Mouse (Mus musculus) MEL (cell line): ENCODE results near the gene Gp9. TPM values are rescaled to one million over a fixed set of nuclear protein-coding genes. Genes with fewer than 3 reads are reported as not detected.

Experiments used
- DNase-seq: peaks from one replicate; pipeline ENCODE4 v3.0.0; 2011; ENCODE audit warnings: low read depth, low spot score
- H3K27ac ChIP-seq: 2 replicates; pipeline ENCODE4 v1.5.1; 2012; ENCODE audit warnings: low read depth, mild to moderate bottlenecking, control low read depth, low read length, moderate library complexity; ENCODE audit not compliant: control insufficient read depth
- H3K27me3 ChIP-seq, 2 experiments: fragments of 150-350 bp in 1 of 2; sonication (generic) in 1 of 2; 2 replicates each; pipeline ENCODE4 v1.6.1; 2012; ENCODE audit warnings: low read length in 2 of 2, mild to moderate bottlenecking in 2 of 2, improper control_type of control experiment in 1 of 2, moderate library complexity in 1 of 2; ENCODE audit not compliant: insufficient read depth in 2 of 2, control insufficient read depth in 1 of 2
- H3K36me3 ChIP-seq, 2 experiments: 2 replicates each; pipeline ENCODE4 v1.6.1; 2012 to 2014; ENCODE audit warnings: low read length in 2 of 2, improper control_type of control experiment in 1 of 2, inconsistent platforms in 1 of 2, mild to moderate bottlenecking in 1 of 2; ENCODE audit not compliant: insufficient read depth in 2 of 2, control insufficient read depth in 1 of 2
- H3K4me1 ChIP-seq, 2 experiments: fragments of 150-350 bp in 1 of 2; sonication (generic) in 1 of 2; 2 replicates each; pipeline ENCODE4 v1.6.1; 2012; ENCODE audit warnings: low read length in 2 of 2, improper control_type of control experiment in 1 of 2, mild to moderate bottlenecking in 1 of 2; ENCODE audit not compliant: insufficient read depth in 2 of 2, control insufficient read depth in 1 of 2
- H3K4me3 ChIP-seq, 2 experiments: fragments of 150-350 bp in 1 of 2; sonication (generic) in 1 of 2; 2 replicates each; pipeline ENCODE4 v1.5.1; 2012; ENCODE audit warnings: low read depth in 2 of 2, low read length in 2 of 2, mild to moderate bottlenecking in 2 of 2, moderate library complexity in 2 of 2, control low read depth in 1 of 2, improper control_type of control experiment in 1 of 2; ENCODE audit not compliant: control insufficient read depth in 1 of 2, insufficient read depth in 1 of 2
- H3K79me2 ChIP-seq: 2 replicates; pipeline ENCODE4 v1.6.1; 2012; ENCODE audit warnings: mild to moderate bottlenecking, low read length, moderate library complexity; ENCODE audit not compliant: control insufficient read depth, poor library complexity, insufficient read depth
- H3K9ac ChIP-seq: 2 replicates; pipeline ENCODE4 v1.6.1; 2012; ENCODE audit warnings: low read depth, mild to moderate bottlenecking, control low read depth, low read length, moderate library complexity; ENCODE audit not compliant: control insufficient read depth, poor library complexity, severe bottlenecking
- H3K9me3 ChIP-seq: fragments of 150-350 bp; sonication (generic); replicated peaks from 2 replicates; pipeline ENCODE4 v1.6.1; 2012; ENCODE audit warnings: mild to moderate bottlenecking, low read length, improper control_type of control experiment, moderate library complexity; ENCODE audit not compliant: insufficient read depth
- BHLHE40 ChIP-seq: IDR thresholded peaks from 2 replicates; pipeline ENCODE4 v1.6.1; 2012; ENCODE audit warnings: low read depth, mild to moderate bottlenecking, inconsistent platforms, low read length, improper control_type of control experiment, borderline replicate concordance
- CHD1 ChIP-seq: IDR thresholded peaks from 2 replicates; pipeline ENCODE4 v1.6.1; 2012; ENCODE audit warnings: low read depth, mild to moderate bottlenecking, inconsistent platforms, low read length, improper control_type of control experiment
- CHD2 ChIP-seq: IDR thresholded peaks from 2 replicates; pipeline ENCODE4 v1.6.1; 2011; ENCODE audit warnings: low read length, improper control_type of control experiment
- E2F4 ChIP-seq: IDR thresholded peaks from 2 replicates; pipeline ENCODE4 v1.6.1; 2011; ENCODE audit warnings: low read depth, low read length, improper control_type of control experiment, borderline replicate concordance
- ELF1 ChIP-seq: IDR thresholded peaks from 2 replicates; pipeline ENCODE4 v1.6.1; 2014; ENCODE audit warnings: low read depth, mild to moderate bottlenecking, inconsistent platforms, low read length, improper control_type of control experiment, moderate library complexity
- EP300 ChIP-seq, 2 experiments: IDR thresholded peaks; 2 replicates each; pipeline ENCODE4 v1.6.1; 2011; ENCODE audit warnings: improper control_type of control experiment in 2 of 2, low read length in 2 of 2, low read depth in 1 of 2, mild to moderate bottlenecking in 1 of 2
- ETS1 ChIP-seq: IDR thresholded peaks from 2 replicates; pipeline ENCODE4 v1.6.1; 2012; ENCODE audit warnings: low read depth, mild to moderate bottlenecking, inconsistent platforms, low read length, improper control_type of control experiment, moderate library complexity
- GABPA ChIP-seq: IDR thresholded peaks from 2 replicates; pipeline ENCODE4 v1.6.1; 2012; ENCODE audit warnings: low read depth, mild to moderate bottlenecking, inconsistent platforms, low read length, improper control_type of control experiment, moderate library complexity
- GATA1 ChIP-seq: IDR thresholded peaks from 2 replicates; pipeline ENCODE4 v1.6.1; 2011; ENCODE audit warnings: low read depth, low read length, improper control_type of control experiment
- JUND ChIP-seq: IDR thresholded peaks from 2 replicates; pipeline ENCODE4 v1.6.1; 2011; ENCODE audit warnings: low read depth, mild to moderate bottlenecking, improper control_type of control experiment, low read length
- KAT2A ChIP-seq: conservative IDR thresholded peaks from 2 replicates; pipeline ENCODE4 v1.6.1; 2012; ENCODE audit warnings: low read depth, low read length, improper control_type of control experiment, inconsistent platforms
- MAX ChIP-seq: IDR thresholded peaks from 2 replicates; pipeline ENCODE4 v1.6.1; 2011; ENCODE audit warnings: low read length, improper control_type of control experiment
- MAZ ChIP-seq: IDR thresholded peaks from 2 replicates; pipeline ENCODE4 v1.6.1; 2012; ENCODE audit warnings: low read depth, mild to moderate bottlenecking, inconsistent platforms, low read length, improper control_type of control experiment
- MEF2A ChIP-seq: IDR thresholded peaks from 2 replicates; pipeline ENCODE4 v1.6.1; 2014; ENCODE audit warnings: low read depth, mild to moderate bottlenecking, inconsistent platforms, low read length, improper control_type of control experiment; ENCODE audit not compliant: poor library complexity, insufficient replicate concordance, severe bottlenecking; ENCODE audit errors: extremely low read depth
- MXI1 ChIP-seq: IDR thresholded peaks from 2 replicates; pipeline ENCODE4 v1.6.1; 2011; ENCODE audit warnings: mild to moderate bottlenecking, low read depth, low read length, improper control_type of control experiment
- MYB ChIP-seq: IDR thresholded peaks from 2 replicates; pipeline ENCODE4 v1.6.1; 2011; ENCODE audit warnings: mild to moderate bottlenecking, low read depth, low read length, improper control_type of control experiment
- MYC ChIP-seq: IDR thresholded peaks from 2 replicates; pipeline ENCODE4 v1.6.1; 2011; ENCODE audit warnings: low read depth, mild to moderate bottlenecking, low read length, improper control_type of control experiment, moderate library complexity
- NELFE ChIP-seq: IDR thresholded peaks from 2 replicates; pipeline ENCODE4 v1.6.1; 2011; ENCODE audit warnings: low read depth, low read length, improper control_type of control experiment
- NRF1 ChIP-seq: IDR thresholded peaks from 2 replicates; pipeline ENCODE4 v1.6.1; 2014; ENCODE audit warnings: low read depth, mild to moderate bottlenecking, inconsistent platforms, low read length, improper control_type of control experiment, moderate library complexity; ENCODE audit not compliant: poor library complexity, insufficient read depth, severe bottlenecking
- POLR2A ChIP-seq, 2 experiments: IDR thresholded peaks; 2 replicates each; pipeline ENCODE4 v1.6.1; 2011 to 2012; ENCODE audit warnings: low read length in 2 of 2, mild to moderate bottlenecking in 2 of 2, control low read depth in 1 of 2, improper control_type of control experiment in 1 of 2, low read depth in 1 of 2, moderate library complexity in 1 of 2; ENCODE audit not compliant: control insufficient read depth in 1 of 2, insufficient read depth in 1 of 2, poor library complexity in 1 of 2
- POLR2AphosphoS2 ChIP-seq: IDR thresholded peaks from 2 replicates; pipeline ENCODE4 v1.6.1; 2011; ENCODE audit warnings: low read length, improper control_type of control experiment
- POLR2AphosphoS5 ChIP-seq: IDR thresholded peaks from 2 replicates; pipeline ENCODE4 v1.6.1; 2012; ENCODE audit warnings: low read depth, borderline replicate concordance, mild to moderate bottlenecking, inconsistent platforms, low read length, moderate library complexity, mixed read lengths
- RAD21 ChIP-seq: IDR thresholded peaks from 2 replicates; pipeline ENCODE4 v1.6.1; 2011; ENCODE audit warnings: mild to moderate bottlenecking, low read depth, low read length, improper control_type of control experiment
- RCOR1 ChIP-seq: IDR thresholded peaks from 2 replicates; pipeline ENCODE4 v1.6.1; 2012; ENCODE audit warnings: low read depth, mild to moderate bottlenecking, inconsistent platforms, low read length, improper control_type of control experiment
- SIN3A ChIP-seq: IDR thresholded peaks from 2 replicates; pipeline ENCODE4 v1.6.1; 2012; ENCODE audit warnings: low read length, improper control_type of control experiment, inconsistent platforms
- SMC3 ChIP-seq: IDR thresholded peaks from 2 replicates; pipeline ENCODE4 v1.6.1; 2011; ENCODE audit warnings: low read depth, low read length, improper control_type of control experiment
- TBP ChIP-seq: IDR thresholded peaks from 2 replicates; pipeline ENCODE4 v1.8.0; 2011; ENCODE audit warnings: low read depth, low read length, improper control_type of control experiment
- TCF12 ChIP-seq: IDR thresholded peaks from 2 replicates; pipeline ENCODE4 v1.6.1; 2014; ENCODE audit warnings: low read depth, mild to moderate bottlenecking, inconsistent platforms, low read length, improper control_type of control experiment, moderate library complexity
- UBTF ChIP-seq: IDR thresholded peaks from 2 replicates; pipeline ENCODE4 v1.6.1; 2012; ENCODE audit warnings: low read depth, mild to moderate bottlenecking, inconsistent platforms, low read length, improper control_type of control experiment, moderate library complexity, borderline replicate concordance; ENCODE audit not compliant: insufficient read depth
- USF1 ChIP-seq: IDR thresholded peaks from 2 replicates; pipeline ENCODE4 v1.6.1; 2014; ENCODE audit warnings: low read depth, mild to moderate bottlenecking, inconsistent platforms, low read length, improper control_type of control experiment, moderate library complexity
- ZC3H11A ChIP-seq: IDR thresholded peaks from 2 replicates; pipeline ENCODE4 v1.6.1; 2012; ENCODE audit warnings: low read depth, mild to moderate bottlenecking, inconsistent platforms, low read length, improper control_type of control experiment
- ZMIZ1 ChIP-seq: IDR thresholded peaks from 2 replicates; pipeline ENCODE4 v1.6.1; 2012; ENCODE audit warnings: low read depth, mild to moderate bottlenecking, inconsistent platforms, low read length, improper control_type of control experiment, moderate library complexity
- ZNF384 ChIP-seq: IDR thresholded peaks from 2 replicates; pipeline ENCODE4 v1.6.1; 2012; ENCODE audit warnings: low read depth, mild to moderate bottlenecking, inconsistent platforms, low read length, improper control_type of control experiment
- polyA plus RNA-seq, 2 experiments: library from polyadenylated mRNA; stranded (reverse) in 1 of 2; unstranded in 1 of 2; fragments of >175 nt in 1 of 2; fragments of >200 nt in 1 of 2; gene quantifications; 2 replicates each; pipeline versions ENCODE4 v1.2.1 to v1.2.4; 2012; ENCODE audit warnings: low replicate concordance in 2 of 2, low read depth in 1 of 2; ENCODE audit not compliant: insufficient read length in 2 of 2, insufficient read depth in 1 of 2, missing spikeins in 1 of 2
- total RNA-seq: library from RNA; depleted of rRNA; stranded (reverse); fragments of 300-350 nt; gene quantifications from 2 replicates; pipeline ENCODE4 v1.2.3, GENCODE M21; 2012

Gene Gp9
- total and polyA plus RNA-seq, 3 experiments = 3.9 to 11.1 TPM; not detected in 1

- peak; percentile 84 for DNase-seq
- H3K4me1 ChIP-seq = peaks cover 18 to 27% of the 10 kb centered on the region in 2 experiments
- H3K27ac ChIP-seq = peak overlapping the region; percentile 27
- peaks cover 0 to 18% of the 10 kb centered on the region in 2 experiments; a peak in 2 of 4 replicates for H3K36me3 ChIP-seq
- H3K27me3 ChIP-seq = no peaks in the 10 kb centered on the region
- no peaks in the 10 kb centered on the region for H3K79me2 ChIP-seq
- H3K9me3 ChIP-seq = no peaks in the 10 kb centered on the region
- no peak overlapping the region for H3K4me3 ChIP-seq
- TF ChIP-seq USF1 (no peak), ZC3H11A (no peak), JUND (no peak), E2F4 (no peak), POLR2AphosphoS2 (no peak), KAT2A (no peak), MAZ (no peak), UBTF (no peak), MXI1 (no peak), RAD21 (no peak), TCF12 (0 out of 2 replicates have a peak, but pooled peaks have one; percentile 8), CHD1 (no peak), MYB (no peak), ELF1 (no peak), SMC3 (no peak), MAX (no peak), MYC (no peak), MEF2A (no peak), ETS1 (0 out of 2 replicates have a peak, but pooled peaks have one; percentile 18), NRF1 (no peak), RCOR1 (no peak), ZMIZ1 (no peak), TBP (no peak), EP300 (IDR thresholded peaks at IDR 0.05; ENCODE audit: low read depth in 1 of 2, low read length in 2 of 2) (no peak), POLR2A (IDR thresholded peaks at IDR 0.05; ENCODE audit: control insufficient read depth in 1 of 2, insufficient read depth in 1 of 2, low read depth in 1 of 2, low read length in 2 of 2, poor library complexity in 1 of 2) (no peak), POLR2AphosphoS5 (no peak), GABPA (no peak), ZNF384 (no peak), SIN3A (0 out of 2 replicates have a peak, but pooled peaks have one; percentile 10), CHD2 (no peak), GATA1 (peak; percentile 27; the same call in 1 of the 2 replicates), BHLHE40 (no peak), NELFE (no peak)
- H3K9ac ChIP-seq = peak overlapping the region; percentile 31
Measured at GRCm38 (mm10) chr6:87778294-87779173, 662 bp downstream of the Gp9 start.
